Mouse (Mus musculus) right cerebral cortex, adult 18-20 months (tissue): ENCODE measurements at regions not wholly inside any gene's neighbourhood (a gene's known extent, or its start where the extent isn't known, plus 50 kb on each side); places are given as distances from the start of the nearest gene placed in this dataset.
"Not testable (repeated sequence)": the region's sequence is repeated elsewhere in the genome, so short reads cannot be mapped to it uniquely, and the experiment has no call there.

Experiments used
- DNase-seq: peaks from one replicate; pipeline ENCODE4 v3.0.0; 2022; ENCODE audit warnings: mixed read lengths

DNA sequence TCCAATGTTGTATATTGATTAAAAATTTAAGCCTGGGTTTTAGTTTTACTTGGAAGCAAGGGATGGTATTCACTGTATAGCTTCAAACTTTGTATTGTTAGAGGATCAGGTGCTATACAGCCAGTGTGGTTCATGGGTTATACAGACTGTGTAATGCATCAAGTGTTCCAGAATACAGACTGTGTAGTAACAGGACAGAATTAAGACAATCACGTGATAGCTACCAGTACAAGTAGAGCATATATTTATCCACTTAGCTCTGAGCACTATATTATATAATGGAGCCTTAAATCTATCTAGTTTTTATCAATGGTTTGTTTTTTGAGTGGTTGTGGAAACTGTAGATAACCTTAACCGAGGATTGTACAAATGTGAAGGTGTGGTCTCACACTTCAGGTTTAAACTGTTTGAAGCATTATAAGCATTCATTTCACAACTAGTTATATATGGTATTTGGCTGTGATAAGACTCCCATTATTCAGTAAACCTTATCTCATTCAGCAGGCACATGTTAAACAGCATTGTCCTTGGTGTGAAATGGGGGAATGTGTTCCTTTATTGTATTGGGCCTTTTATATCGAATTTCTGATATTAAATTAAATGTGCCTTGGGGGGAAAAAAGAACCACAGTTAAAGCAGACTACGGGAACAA lies 256.3 kb upstream of the Sdr16c6 start:
- DNase-seq, result no peak

DNA sequence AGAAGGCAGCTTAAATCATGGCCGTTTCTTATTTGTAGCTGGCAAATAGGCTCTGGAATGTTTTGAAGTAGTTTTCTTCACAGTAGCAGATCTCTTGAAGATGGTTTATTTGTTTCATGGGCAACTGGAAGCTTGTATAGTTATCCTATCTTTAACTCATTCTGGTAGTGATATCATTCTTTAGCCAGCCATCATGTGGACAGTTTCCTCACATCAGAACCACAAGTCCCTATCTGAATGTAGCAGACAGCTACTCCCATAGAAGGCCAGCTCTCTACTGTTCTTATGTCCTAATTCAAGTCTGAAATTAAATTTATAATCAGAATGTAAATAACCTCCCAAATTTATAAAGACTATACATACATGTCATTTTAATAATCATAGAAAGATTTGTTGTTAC lies 253.8 kb upstream of the Sdr16c6 start:
- no peak for DNase-seq

DNA sequence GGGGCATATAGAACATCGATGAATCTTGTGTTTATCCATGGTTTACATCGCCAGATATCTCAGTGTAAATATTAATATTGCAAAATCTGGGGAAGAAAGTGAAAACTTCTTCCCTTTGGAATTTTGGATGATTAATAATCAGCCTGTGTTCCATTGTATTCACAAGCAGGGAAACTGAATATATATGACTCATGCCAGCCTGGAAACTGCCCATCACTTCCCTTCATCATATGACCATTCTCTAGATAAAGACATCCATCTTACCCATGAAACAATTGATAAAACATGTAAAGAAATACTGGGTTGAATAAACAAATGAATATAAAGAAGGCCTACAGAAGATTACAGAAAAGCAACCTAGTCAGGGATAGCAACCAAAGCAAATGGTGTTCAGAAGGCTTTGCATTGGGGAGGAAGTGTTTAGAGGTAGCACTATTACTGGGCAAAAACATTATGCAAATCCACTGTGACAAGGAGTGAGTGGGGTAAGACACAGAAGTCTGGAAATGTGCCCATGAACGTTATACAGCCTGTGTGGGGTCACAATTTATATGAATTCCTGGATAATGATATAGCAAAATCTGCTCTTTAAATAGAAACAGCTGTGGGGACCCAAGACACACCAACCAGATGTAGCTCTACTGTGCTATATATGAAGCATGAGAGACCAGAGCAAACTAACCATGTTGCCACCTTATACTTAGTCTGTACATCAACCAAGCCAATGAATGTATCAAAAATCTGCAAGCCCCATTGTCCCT lies 238.5 kb upstream of the Sdr16c6 start:
- no peak for DNase-seq

DNA sequence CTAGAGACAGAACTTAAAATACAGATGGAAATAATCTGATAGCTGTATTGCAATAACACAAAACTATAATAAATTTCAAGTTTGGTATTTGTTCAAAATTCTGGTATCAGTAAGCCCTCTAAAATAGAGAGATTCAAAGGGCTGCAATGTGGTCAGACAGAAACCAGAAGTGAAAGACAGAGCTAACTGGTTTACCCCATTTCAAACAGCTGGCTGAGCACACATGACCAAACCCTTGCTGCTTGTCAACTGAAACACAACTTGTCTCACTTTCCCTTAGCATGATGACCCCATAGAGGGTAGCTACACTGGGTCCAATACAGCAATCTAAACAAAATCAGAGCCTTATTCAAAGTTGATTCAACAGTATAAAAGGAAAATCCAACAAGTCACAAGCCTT lies 234.2 kb upstream of the Sdr16c6 start:
- DNase-seq, result no peak

DNA sequence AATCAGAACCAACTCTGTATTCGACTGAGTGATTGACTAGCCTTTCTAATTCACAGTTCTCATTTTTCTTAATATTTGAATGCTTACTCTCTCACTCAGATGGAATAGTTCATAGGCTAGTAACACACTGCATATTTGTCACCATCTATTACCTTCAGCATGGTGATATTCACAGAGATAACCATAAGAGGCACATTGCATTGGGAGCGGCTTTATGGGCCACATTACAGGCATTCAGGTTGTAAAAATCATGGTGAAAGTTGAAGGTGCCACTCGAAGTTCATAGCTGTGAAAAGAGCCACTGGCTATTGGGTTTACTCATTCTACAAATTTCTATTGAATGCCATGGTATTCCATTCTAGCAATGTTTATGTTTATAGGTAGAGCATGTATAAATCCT lies 229.6 kb upstream of the Sdr16c6 start:
- no peak for DNase-seq

DNA sequence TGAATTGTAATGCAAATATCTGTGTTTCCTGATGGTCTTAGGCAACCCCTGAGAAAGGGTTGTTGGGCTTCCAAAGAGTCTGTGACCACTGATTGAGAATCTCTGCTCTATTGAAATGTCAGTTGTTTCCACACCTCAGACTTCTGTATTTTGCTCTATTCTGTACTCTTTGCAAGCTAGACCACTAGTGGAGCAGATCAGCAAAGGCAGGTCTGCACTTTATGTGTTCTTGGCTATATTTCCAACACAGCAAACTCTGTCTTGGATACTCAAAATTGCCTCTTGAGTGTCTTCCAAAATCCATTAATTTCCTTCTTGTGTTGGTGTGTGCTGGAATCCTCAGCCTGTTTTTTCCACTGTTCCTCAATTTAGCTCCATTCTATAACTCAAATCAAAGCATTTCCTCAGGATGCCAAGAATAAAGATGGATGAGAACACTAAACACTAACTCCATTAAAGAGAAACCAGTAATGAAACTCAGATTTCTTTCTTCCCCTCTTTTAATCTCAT lies 228.5 kb upstream of the Sdr16c6 start:
- DNase-seq, result no peak

DNA sequence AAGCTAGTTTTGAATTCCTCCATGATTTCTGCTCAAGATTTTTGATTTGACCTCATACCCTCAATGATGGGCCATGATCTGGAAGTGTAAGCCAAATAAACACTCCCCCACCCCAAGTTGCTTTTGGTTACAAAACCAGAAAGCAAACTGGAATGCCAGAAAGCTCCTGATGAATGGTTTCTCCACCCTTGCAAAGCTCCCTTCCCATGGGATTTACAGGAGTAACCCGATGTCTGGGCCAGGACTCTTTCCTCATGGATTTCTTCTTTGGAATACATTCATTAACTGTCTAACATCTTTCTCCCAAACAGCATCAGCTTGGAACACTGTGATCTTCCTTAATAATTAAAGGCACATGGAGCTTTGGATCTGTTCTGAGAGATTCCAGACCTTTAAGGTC lies 227.3 kb upstream of the Sdr16c6 start:
- DNase-seq, result no peak

DNA sequence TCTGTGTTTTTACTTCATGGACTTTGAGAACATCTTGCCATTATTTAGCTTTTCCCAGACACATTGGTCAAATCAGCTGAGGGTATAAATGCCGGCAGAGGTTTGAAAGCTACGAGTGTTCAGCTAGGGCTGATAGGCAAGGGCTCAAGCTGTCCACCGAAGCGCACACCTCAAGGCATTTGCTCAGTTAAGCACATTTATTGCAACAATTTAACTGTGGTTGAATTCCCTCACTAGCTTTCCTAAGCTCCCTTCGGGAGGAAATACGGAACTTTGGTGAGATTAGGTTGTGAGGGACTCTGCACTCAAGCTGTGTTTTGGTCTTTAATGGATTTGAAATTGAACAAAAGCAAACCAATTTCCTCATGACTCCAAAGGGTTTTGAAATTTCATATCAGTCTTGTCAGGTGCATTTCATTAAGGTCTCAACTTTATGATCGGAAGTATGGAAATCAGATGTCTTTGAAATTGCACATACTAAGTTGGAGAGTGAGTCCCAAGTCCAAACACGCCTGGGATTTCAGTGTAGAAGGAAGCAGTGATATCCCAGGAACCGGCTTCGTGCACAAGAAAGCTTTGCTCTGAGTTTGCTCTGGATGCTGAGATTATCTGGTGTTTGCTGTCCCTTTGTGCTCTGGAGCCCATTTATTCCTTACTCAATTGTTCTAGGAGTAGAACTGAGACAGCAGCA lies 223.0 kb upstream of the Sdr16c6 start:
- DNase-seq, result no peak

DNA sequence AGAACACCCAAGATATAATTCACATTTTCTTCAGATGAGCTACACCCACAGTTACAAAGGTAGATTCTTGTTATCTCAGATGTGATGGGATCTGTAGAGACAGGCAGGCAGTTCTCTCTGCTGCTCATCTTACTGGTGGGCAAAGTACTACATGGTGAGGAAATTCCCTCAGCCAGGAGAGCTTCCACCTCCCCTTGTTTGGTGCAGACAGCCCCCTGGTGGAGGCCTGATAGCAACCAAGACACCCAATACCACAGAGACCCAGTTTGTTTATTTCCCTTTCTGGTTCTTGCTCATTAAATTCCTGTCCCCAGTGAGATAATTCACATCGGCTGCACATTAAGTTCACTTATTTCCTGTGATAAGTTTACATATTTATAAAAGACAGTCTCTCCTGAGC lies 222.3 kb upstream of the Sdr16c6 start:
- DNase-seq, result no peak

DNA sequence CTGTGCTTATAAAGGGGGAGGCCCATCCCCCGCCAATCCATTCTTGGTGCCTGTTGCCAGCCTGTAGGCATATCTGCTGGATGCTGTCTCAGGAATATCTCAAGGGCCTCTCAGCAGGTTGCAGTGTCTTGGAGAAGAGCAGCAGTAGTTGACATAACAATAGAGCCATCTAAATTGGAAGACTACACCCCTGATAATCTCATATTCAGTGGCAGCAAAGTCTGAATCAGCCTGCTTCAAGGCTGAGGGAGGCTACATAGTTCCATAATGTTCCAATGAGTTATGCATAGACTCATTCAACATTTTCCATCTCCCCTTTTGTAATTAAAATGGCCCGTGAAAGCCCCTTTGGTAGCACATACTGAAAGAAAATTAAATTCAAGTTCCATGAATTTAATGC lies 172.3 kb upstream of the Sdr16c6 start:
- no peak for DNase-seq

DNA sequence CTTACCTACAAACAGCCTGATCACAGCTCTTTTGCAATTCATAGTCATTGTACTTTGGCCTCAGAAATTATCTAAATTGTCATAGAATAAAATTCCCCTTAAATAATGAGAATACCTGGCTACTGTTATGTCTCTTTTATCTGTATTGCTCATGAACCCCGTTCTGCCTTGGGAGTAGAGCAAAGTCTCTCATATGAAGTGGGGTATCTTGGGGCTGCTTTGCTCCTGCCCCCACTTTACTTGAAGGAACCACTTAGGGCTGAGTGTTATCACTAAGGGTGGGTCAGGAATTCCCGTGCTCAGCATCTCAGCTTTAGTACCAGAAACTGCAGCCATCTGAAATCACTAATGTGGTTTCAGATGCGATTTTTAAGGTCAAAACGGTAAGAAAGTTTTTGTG lies 170.3 kb upstream of the Sdr16c6 start:
- no peak for DNase-seq

DNA sequence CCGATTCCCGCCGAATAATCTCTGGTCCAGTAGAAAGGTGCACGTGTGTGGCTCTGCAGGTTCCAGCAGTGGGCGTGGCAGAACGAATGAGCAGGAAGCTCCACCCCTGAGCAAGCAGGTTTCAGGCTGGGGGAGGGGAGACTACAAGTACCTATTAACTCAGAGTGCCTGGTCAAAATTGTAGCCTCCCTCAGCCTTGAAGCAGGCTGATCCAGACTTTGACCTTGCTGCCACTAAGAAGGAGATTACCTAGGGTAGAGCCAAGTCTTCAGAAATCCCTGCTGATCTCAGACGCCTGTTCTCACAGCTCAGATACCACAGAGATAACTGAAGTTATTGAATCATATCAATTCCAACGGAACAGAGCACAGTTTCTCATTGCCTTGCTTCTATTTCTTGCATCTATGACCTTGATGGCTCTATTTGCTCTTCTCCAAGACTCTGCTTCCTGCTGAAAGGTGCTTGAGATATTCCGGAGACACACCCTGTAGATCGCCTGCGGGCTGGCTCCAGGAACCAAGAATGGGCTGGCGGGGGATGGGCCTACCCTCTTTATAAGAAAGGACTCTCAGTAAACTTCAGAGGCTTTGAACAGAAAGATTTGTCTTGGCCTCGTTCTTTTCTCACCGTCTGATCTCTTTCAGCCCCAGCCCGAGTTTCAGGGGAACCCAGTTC lies 165.1 kb upstream of the Sdr16c6 start:
- DNase-seq, result not testable (repeated sequence)

DNA sequence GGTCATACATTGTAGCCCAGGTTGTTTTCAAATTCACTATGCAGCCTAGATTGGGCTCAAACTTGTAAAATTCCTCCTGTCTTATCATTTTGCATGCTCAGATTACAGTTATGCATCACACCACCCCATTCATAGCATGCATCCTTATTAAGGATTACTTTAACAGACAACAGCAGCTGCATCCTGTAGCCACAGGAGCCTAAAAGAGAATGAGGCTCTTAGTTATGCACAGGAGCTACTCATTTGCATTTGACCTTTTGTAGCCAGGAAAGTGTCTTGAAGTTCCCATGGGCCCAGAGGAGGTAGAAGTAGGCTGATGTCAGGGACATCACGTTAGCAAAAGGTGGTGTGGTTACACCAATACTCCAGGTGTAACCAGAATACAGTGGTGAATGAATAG lies 148.9 kb upstream of the Sdr16c6 start:
- no peak for DNase-seq

DNA sequence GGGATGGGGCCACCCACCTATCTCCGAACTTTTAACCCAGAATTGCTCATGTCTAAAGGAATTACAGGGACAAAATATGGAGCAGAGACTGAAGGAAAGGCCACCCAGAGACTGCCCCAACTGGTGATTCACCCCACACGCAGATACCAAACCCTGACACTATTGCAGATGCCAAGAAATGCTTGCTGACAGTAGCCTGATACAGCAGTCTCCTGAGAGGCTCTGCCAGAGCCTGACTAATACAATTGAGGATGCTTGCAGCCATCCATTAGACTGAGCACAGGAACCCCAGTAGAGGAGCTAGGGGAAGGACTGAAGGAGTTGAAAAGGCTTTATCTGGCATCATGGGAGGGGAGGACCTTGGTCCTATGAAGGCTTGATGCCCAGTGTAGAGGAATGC lies 142.4 kb upstream of the Sdr16c6 start:
- no peak for DNase-seq

DNA sequence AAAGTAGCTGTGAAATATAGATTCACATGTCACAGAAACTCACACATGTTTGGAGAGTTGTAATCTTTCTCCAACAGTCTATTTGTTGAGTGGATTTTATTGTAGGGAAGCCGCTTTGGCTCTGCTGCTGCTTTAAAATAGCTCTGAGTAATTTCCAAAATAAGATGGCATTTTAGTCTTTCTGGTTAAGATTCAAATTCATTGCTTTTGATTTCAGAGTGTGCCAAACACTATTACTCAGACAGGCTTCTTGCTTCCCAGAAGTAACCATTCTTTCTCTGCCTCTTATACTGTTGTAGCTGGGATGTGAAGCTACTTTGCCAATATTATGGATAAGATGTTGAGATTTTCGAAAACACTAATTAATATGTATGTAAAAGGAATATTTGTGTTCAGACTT lies 134.6 kb upstream of the Sdr16c6 start:
- DNase-seq, result no peak

DNA sequence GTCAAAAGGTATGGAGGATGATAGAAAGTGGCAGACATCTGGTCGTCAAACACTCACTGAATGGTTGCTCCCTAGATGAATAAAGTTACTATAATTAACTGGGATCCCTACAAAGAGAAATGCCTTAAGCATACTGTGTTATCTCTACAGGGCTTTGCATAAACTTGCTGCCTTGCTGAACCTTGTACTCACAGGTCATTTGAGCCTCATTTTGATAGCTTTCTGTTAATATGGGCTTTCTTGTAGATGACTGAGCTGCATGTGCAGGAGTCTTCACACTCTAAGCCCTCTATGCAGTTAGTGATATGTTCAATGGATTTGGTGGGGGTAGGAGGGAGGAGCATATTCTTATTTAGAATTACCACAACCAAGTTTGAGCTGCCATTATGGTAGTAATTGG lies 127.8 kb upstream of the Sdr16c6 start:
- no peak for DNase-seq

DNA sequence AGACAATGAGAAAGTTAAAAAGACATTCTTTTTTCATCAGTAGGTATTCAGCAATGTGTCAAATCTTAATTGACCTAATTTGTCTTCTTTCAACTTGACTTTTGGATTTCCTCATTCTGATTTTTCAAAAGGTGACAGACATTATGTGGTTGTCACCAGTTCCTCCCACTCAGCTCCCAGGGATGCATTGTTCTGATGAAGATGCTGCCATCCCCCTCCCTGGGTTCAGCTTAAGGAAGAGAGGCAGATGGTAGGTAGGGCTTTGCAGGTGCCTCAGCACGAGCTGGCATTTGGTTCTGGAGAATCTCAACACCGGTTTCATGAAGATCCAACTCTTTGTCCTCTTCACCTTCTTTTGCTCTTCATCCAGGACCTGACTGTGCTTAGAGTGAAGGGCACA lies 122.0 kb upstream of the Sdr16c6 start:
- DNase-seq, result peak; percentile 9

DNA sequence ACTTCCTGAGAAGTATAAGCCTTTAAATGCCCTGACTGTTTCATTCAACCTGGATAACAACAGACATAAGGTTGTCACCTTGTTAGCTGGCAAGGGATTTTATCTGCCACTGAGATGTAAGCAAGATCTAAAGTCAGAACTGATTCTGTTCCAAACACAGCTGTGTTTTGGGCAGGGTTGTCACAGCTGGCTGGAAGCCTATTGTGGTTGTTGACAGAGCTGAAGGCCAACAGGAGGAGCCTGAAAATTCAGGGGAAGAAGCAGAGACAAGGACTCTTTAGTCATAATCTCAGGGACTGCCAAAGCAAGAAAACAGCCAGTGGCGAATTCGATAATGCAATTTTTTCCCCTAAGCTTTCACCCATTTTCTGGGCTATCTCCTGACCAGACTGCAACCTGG lies 118.5 kb upstream of the Sdr16c6 start:
- no peak for DNase-seq

DNA sequence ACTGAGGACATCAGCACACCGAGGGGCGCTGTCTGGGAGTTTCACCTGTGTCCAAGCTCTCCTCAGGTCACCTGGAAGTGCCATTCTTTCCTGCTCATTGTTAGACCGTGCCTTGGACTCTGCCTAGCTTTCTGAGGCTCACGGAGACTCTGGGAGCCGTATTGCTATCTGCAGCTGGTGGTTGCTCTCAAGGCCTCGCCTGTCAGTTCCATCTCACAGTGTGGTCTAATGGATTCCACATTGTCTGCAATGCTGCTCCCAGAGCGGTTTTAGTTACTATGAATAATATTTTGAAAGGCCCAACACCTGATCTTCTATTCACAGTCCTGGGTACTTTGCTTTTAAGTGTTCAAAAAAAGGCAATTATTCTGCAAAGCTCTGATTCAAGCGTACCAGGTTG lies 117.9 kb upstream of the Sdr16c6 start:
- no peak for DNase-seq
